Mouse (Mus musculus): Measurements from ENCODE around the gene Cnn3. TPM values are rescaled to one million over a fixed set of nuclear protein-coding genes. Genes with fewer than 3 reads are reported as not detected.

Gene Cnn3
- polyA plus RNA-seq, 1 experiment from 2014 or later, result 381 TPM

- H3K4me3 ChIP-seq (replicated peaks), result peak overlapping the region; percentile 93
- H3K9ac ChIP-seq (replicated peaks), result peak overlapping the region; percentile 96
- H3K4me2 ChIP-seq, result peak overlapping the region; percentile 92
- ATAC-seq (ENCODE audit: low FRiP score), result peak; percentile 78
- H3K36me3 ChIP-seq, result no peaks in the 10 kb centered on the region
- peaks cover 40% of the 10 kb centered on the region for H3K4me1 ChIP-seq
- H3K27ac ChIP-seq (replicated peaks), result peak overlapping the region; percentile 97
- no peaks in the 10 kb centered on the region for H3K9me3 ChIP-seq (replicated peaks)
- WGBS, result under 1% methylated on average over 81 of the region's 93 CpGs
- no peaks in the 10 kb centered on the region for H3K27me3 ChIP-seq (replicated peaks)
Observed at GRCm38 (mm10) chr3:121426621-121427519, 573 bp downstream of the Cnn3 start.

GRCm38 (mm10) chr3:121427520-121427908 is 1.2 kb downstream of the Cnn3 start:
- peak overlapping the region; percentile 92 for H3K4me2 ChIP-seq
- H3K4me1 ChIP-seq, result peaks cover 45% of the 10 kb centered on the region
- no peaks in the 10 kb centered on the region for H3K27me3 ChIP-seq (replicated peaks)
- ATAC-seq (ENCODE audit: low FRiP score), result peak; percentile 67
- H3K36me3 ChIP-seq, result no peaks in the 10 kb centered on the region
- H3K9ac ChIP-seq (replicated peaks), result peak overlapping the region; percentile 96
- WGBS, result 0% methylated on average over 13 of the region's 13 CpGs
- peak overlapping the region; percentile 97 for H3K27ac ChIP-seq (replicated peaks)
- H3K9me3 ChIP-seq (replicated peaks), result no peaks in the 10 kb centered on the region
- H3K4me3 ChIP-seq (replicated peaks), result peak overlapping the region; percentile 93

- ATAC-seq (ENCODE audit: low FRiP score), result no peak
- Histone ChIP-seq H3K27ac (replicated peaks) (peak overlapping the region; percentile 97), H3K4me2 (peak overlapping the region; percentile 92), H3K36me3 (no peaks in the 10 kb centered on the region), H3K4me1 (peaks cover 47% of the 10 kb centered on the region), H3K9ac (replicated peaks) (peak overlapping the region; percentile 96), H3K27me3 (replicated peaks) (no peaks in the 10 kb centered on the region), H3K4me3 (replicated peaks) (peak overlapping the region; percentile 93), H3K9me3 (replicated peaks) (no peaks in the 10 kb centered on the region)
- 8% methylated on average over 8 of the region's 8 CpGs for WGBS
Observed at GRCm38 (mm10) chr3:121428230-121428629, 1.9 kb downstream of the Cnn3 start.

GRCm38 (mm10) chr3:121428696-121429259 is 2.5 kb downstream of the Cnn3 start:
- no peak for ATAC-seq (ENCODE audit: low FRiP score)
- Histone ChIP-seq H3K9ac (replicated peaks) (peak overlapping the region; percentile 96), H3K9me3 (replicated peaks) (no peaks in the 10 kb centered on the region), H3K4me1 (peaks cover 52% of the 10 kb centered on the region), H3K4me2 (peak overlapping the region; percentile 92), H3K27me3 (replicated peaks) (no peaks in the 10 kb centered on the region), H3K4me3 (replicated peaks) (peak overlapping the region; percentile 93), H3K27ac (replicated peaks) (peak overlapping the region; percentile 97), H3K36me3 (no peaks in the 10 kb centered on the region)
- 44% methylated on average over 11 of the region's 11 CpGs for WGBS

- Histone ChIP-seq H3K4me3 (replicated peaks) (peak overlapping the region; percentile 93), H3K9ac (replicated peaks) (no peak overlapping the region), H3K36me3 (no peaks in the 10 kb centered on the region), H3K4me1 (peaks cover 59% of the 10 kb centered on the region), H3K27ac (replicated peaks) (no peak overlapping the region; the same call in 1 of the 2 replicates), H3K4me2 (peak overlapping the region; percentile 92), H3K27me3 (replicated peaks) (no peaks in the 10 kb centered on the region), H3K9me3 (replicated peaks) (no peaks in the 10 kb centered on the region)
- no peak for ATAC-seq (ENCODE audit: low FRiP score)
- 22% methylated on average over 3 of the region's 3 CpGs for WGBS
Observed at GRCm38 (mm10) chr3:121429469-121429868, 3.2 kb downstream of the Cnn3 start.

- H3K9me3 ChIP-seq (replicated peaks), result no peaks in the 10 kb centered on the region
- peak overlapping the region; percentile 41; the same call in 1 of the 2 replicates for H3K27ac ChIP-seq (replicated peaks)
- no peaks in the 10 kb centered on the region for H3K27me3 ChIP-seq (replicated peaks)
- no peak for ATAC-seq (ENCODE audit: low FRiP score)
- H3K36me3 ChIP-seq, result no peaks in the 10 kb centered on the region
- H3K9ac ChIP-seq (replicated peaks), result no peak overlapping the region
- H3K4me2 ChIP-seq, result peak overlapping the region; percentile 92
- H3K4me3 ChIP-seq (replicated peaks), result peak overlapping the region; percentile 6; the same call in 1 of the 2 replicates
- 19% methylated on average over 7 of the region's 7 CpGs for WGBS
- peaks cover 65% of the 10 kb centered on the region for H3K4me1 ChIP-seq
Observed at GRCm38 (mm10) chr3:121430289-121430936, 4.1 kb downstream of the Cnn3 start.

GRCm38 (mm10) chr3:121433359-121433758 is 7.1 kb downstream of the Cnn3 start:
- WGBS, result 84% methylated on average over 6 of the region's 6 CpGs
- H3K27me3 ChIP-seq (replicated peaks), result no peaks in the 10 kb centered on the region
- peak overlapping the region; percentile 65; the same call in 1 of the 2 replicates for H3K27ac ChIP-seq (replicated peaks)
- H3K9me3 ChIP-seq (replicated peaks), result no peaks in the 10 kb centered on the region
- H3K4me1 ChIP-seq, result peaks cover 80% of the 10 kb centered on the region
- H3K36me3 ChIP-seq, result no peaks in the 10 kb centered on the region
- no peak overlapping the region for H3K9ac ChIP-seq (replicated peaks)
- no peak overlapping the region for H3K4me3 ChIP-seq (replicated peaks)
- peak overlapping the region; percentile 19; the same call in 1 of the 2 replicates for H3K4me2 ChIP-seq
- ATAC-seq (ENCODE audit: low FRiP score), result no peak

GRCm38 (mm10) chr3:121433968-121434533 is 7.8 kb downstream of the Cnn3 start:
- Histone ChIP-seq H3K27ac (replicated peaks) (peak overlapping the region; percentile 65), H3K4me3 (replicated peaks) (no peak overlapping the region), H3K9me3 (replicated peaks) (no peaks in the 10 kb centered on the region), H3K4me1 (peaks cover 80% of the 10 kb centered on the region), H3K27me3 (replicated peaks) (no peaks in the 10 kb centered on the region), H3K36me3 (no peaks in the 10 kb centered on the region), H3K9ac (replicated peaks) (no peak overlapping the region), H3K4me2 (peak overlapping the region; percentile 19; the same call in 1 of the 2 replicates)
- ATAC-seq (ENCODE audit: low FRiP score), result no peak
- WGBS, result 46% methylated on average over 8 of the region's 8 CpGs

GRCm38 (mm10) chr3:121435296-121435695 is 9.0 kb downstream of the Cnn3 start:
- Histone ChIP-seq H3K9ac (replicated peaks) (no peak overlapping the region), H3K27me3 (replicated peaks) (no peaks in the 10 kb centered on the region), H3K4me2 (peak overlapping the region; percentile 13), H3K4me3 (replicated peaks) (no peak overlapping the region), H3K27ac (replicated peaks) (peak overlapping the region; percentile 65), H3K9me3 (replicated peaks) (no peaks in the 10 kb centered on the region), H3K36me3 (no peaks in the 10 kb centered on the region), H3K4me1 (peaks cover 80% of the 10 kb centered on the region)
- peak; percentile 79 for ATAC-seq (ENCODE audit: low FRiP score)
- 57% methylated on average over 5 of the region's 5 CpGs for WGBS

- Histone ChIP-seq H3K9me3 (replicated peaks) (no peaks in the 10 kb centered on the region), H3K9ac (replicated peaks) (no peak overlapping the region), H3K4me3 (replicated peaks) (no peak overlapping the region), H3K27me3 (replicated peaks) (no peaks in the 10 kb centered on the region), H3K36me3 (0 out of 2 replicates have a peak, but pooled peaks cover 5% of the 10 kb centered on the region), H3K4me2 (no peak overlapping the region), H3K27ac (replicated peaks) (no peak overlapping the region), H3K4me1 (peaks cover 72% of the 10 kb centered on the region)
- 85% methylated on average over 7 of the region's 7 CpGs for WGBS
- no peak for ATAC-seq (ENCODE audit: low FRiP score)
Observed at GRCm38 (mm10) chr3:121437070-121437469, 10.8 kb downstream of the Cnn3 start.

- no peak overlapping the region for H3K27ac ChIP-seq (replicated peaks)
- H3K4me3 ChIP-seq (replicated peaks), result no peak overlapping the region
- WGBS, result 74% methylated on average over 7 of the region's 7 CpGs
- ATAC-seq (ENCODE audit: low FRiP score), result no peak
- no peak overlapping the region for H3K9ac ChIP-seq (replicated peaks)
- H3K4me1 ChIP-seq, result peaks cover 68% of the 10 kb centered on the region
- no peaks in the 10 kb centered on the region for H3K9me3 ChIP-seq (replicated peaks)
- no peaks in the 10 kb centered on the region for H3K27me3 ChIP-seq (replicated peaks)
- 0 out of 2 replicates have a peak, but pooled peaks cover 5% of the 10 kb centered on the region for H3K36me3 ChIP-seq
- H3K4me2 ChIP-seq, result 0 out of 2 replicates have a peak overlapping the region, but pooled peaks have one; percentile 5
Observed at GRCm38 (mm10) chr3:121437996-121438395, 11.7 kb downstream of the Cnn3 start.

All from neural tube, embryonic 15.5 days (tissue).